Mouse (Mus musculus) forebrain, embryonic 13.5 days (tissue): Measurements from ENCODE around the gene Cdh1. TPM values are rescaled to one million over a fixed set of nuclear protein-coding genes. Genes with fewer than 3 reads are reported as not detected.

Experiments used
- ATAC-seq: fragments of 200-750 bp; cut with Nextera tagmentation; 2 replicates; pipeline ENCODE4 v1.8.0; 2017
- H3K27ac ChIP-seq: fragments of 300-500 bp; sonication (generic); 2 replicates; pipeline ENCODE4 v1.5.1; 2015; ENCODE audit warnings: inconsistent platforms, mild to moderate bottlenecking, moderate library complexity
- H3K27me3 ChIP-seq: fragments of 300-500 bp; sonication (generic); 2 replicates; pipeline ENCODE4 v1.6.1; 2015; ENCODE audit warnings: mild to moderate bottlenecking, inconsistent platforms
- H3K36me3 ChIP-seq: fragments of 300-500 bp; sonication (generic); 2 replicates; pipeline ENCODE4 v1.6.1; 2015; ENCODE audit warnings: mild to moderate bottlenecking, inconsistent platforms; ENCODE audit not compliant: poor library complexity, severe bottlenecking
- H3K4me1 ChIP-seq: fragments of 300-500 bp; sonication (generic); 2 replicates; pipeline ENCODE4 v1.6.1; 2015; ENCODE audit warnings: inconsistent platforms
- H3K4me2 ChIP-seq: fragments of 300-500 bp; sonication (generic); 2 replicates; pipeline ENCODE4 v1.6.1; 2015; ENCODE audit warnings: inconsistent platforms, mild to moderate bottlenecking, moderate library complexity
- H3K4me3 ChIP-seq: fragments of 300-500 bp; sonication (generic); 2 replicates; pipeline ENCODE4 v1.5.1; 2015; ENCODE audit warnings: mild to moderate bottlenecking, inconsistent platforms
- H3K9ac ChIP-seq: fragments of 300-500 bp; sonication (generic); 2 replicates; pipeline ENCODE4 v1.6.1; 2015; ENCODE audit warnings: mild to moderate bottlenecking, inconsistent platforms
- H3K9me3 ChIP-seq: fragments of 300-500 bp; sonication (generic); replicated peaks from 2 replicates; pipeline ENCODE4 v1.6.1; 2016; ENCODE audit warnings: inconsistent platforms
- WGBS: fragments of 180-500 bp; shearing (Covaris S2); methylation state at CpG from one replicate; pipeline ENCODE4 v1.1.7; 2015; 5-methylcytosine and 5-hydroxymethylcytosine counted together
- polyA plus RNA-seq: library from polyadenylated mRNA; unstranded; fragments of >200 nt; fragmentation: Nextera tagmentation; extraction: Ambion mirVana; gene quantifications from 2 replicates; pipeline ENCODE4 v1.2.1, GENCODE M21; 2015

The Cdh1 gene
- polyA plus RNA-seq, 1 experiment from 2014 or later = 0.53 TPM

GRCm38 (mm10) chr8:106617196-106617595, 14.0 kb downstream of the Cdh1 start:
- ATAC-seq = no peak
- no peaks in the 10 kb centered on the region for H3K36me3 ChIP-seq
- H3K4me1 ChIP-seq = peaks cover 6% of the 10 kb centered on the region
- H3K4me2 ChIP-seq = no peak overlapping the region
- H3K27ac ChIP-seq = no peak overlapping the region
- H3K4me3 ChIP-seq = no peak overlapping the region
- H3K9ac ChIP-seq = no peak overlapping the region
- no peaks in the 10 kb centered on the region for H3K9me3 ChIP-seq
- peaks cover 3% of the 10 kb centered on the region; the same call in 1 of the 2 replicates for H3K27me3 ChIP-seq
- 7% methylated on average over 6 of the region's 6 CpGs for WGBS

DNA sequence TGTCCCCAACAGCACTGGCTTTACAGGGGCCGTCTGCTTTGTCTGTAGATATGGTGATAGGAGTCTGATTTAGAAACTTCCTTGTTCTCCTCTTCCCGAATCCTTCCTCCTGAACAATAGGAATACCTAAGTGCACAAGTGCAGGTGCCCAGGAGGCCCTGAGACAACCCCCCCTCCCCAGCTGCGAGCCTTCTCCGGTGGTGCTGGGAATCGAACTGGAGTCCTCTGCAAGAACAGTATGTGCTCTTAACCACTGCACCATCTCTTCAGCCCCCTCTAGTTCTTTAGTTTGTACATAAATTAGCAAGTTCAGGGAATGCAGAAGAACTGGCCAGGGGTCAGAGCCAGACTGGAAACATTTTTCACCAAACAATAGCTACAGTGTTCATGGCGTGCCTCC, 14.7 kb downstream of the Cdh1 start:
- H3K4me1 ChIP-seq = peaks cover 6% of the 10 kb centered on the region
- H3K9me3 ChIP-seq = no peaks in the 10 kb centered on the region
- peaks cover 3% of the 10 kb centered on the region; the same call in 1 of the 2 replicates for H3K27me3 ChIP-seq
- no peak overlapping the region for H3K4me2 ChIP-seq
- H3K27ac ChIP-seq = no peak overlapping the region
- no peak overlapping the region for H3K4me3 ChIP-seq
- WGBS = 67% methylated on average over 6 of the region's 6 CpGs
- no peak overlapping the region for H3K9ac ChIP-seq
- ATAC-seq = no peak
- no peaks in the 10 kb centered on the region for H3K36me3 ChIP-seq

- Histone ChIP-seq H3K27me3 (peaks cover 2% of the 10 kb centered on the region; the same call in 1 of the 2 replicates), H3K36me3 (no peaks in the 10 kb centered on the region), H3K4me3 (no peak overlapping the region), H3K27ac (no peak overlapping the region), H3K9me3 (no peaks in the 10 kb centered on the region), H3K4me2 (no peak overlapping the region), H3K9ac (no peak overlapping the region), H3K4me1 (peaks cover 6% of the 10 kb centered on the region)
- no peak for ATAC-seq
- 54% methylated on average over 6 of the region's 6 CpGs for WGBS
Observed at GRCm38 (mm10) chr8:106618324-106618723, 15.2 kb downstream of the Cdh1 start.

DNA sequence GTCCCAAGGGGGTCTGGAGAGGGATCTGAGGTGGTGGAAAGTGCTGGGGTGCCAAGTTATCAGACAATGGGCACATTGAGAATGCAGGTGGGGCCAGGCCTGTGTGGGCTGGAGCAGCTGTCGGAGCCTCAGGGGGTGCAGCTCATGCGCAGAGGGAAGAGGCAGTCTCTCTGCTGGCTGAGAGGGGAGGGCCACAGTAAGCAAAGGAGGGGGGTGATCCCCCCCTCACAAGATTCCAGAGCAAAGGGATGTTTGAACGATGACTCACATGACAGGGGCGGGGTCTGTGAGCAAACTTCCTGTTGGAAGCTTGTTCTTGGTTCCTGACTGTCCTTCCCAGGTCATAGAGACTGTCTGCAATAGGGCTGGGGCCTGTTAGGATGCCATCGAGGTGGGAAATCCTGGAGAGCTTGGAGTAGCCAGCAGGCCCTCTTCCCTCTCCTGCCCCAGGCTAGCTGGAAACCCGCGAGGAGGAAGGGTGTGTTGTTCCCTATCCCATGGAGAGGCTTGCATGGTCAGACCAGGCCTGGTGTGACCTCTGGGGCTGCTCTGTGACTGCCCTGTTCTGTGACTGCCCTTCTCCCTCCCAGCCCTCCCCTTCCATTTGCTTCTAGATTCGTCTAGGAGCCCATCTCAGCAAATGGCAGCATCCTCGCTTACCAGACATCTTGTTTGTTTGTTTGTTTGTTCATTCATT, 16.5 kb downstream of the Cdh1 start:
- no peak overlapping the region for H3K27ac ChIP-seq
- no peaks in the 10 kb centered on the region for H3K36me3 ChIP-seq
- H3K4me2 ChIP-seq = no peak overlapping the region
- ATAC-seq = no peak
- H3K27me3 ChIP-seq = no peaks in the 10 kb centered on the region
- no peak overlapping the region for H3K9ac ChIP-seq
- WGBS = 57% methylated on average over 9 of the region's 9 CpGs
- no peaks in the 10 kb centered on the region for H3K9me3 ChIP-seq
- peaks cover 6% of the 10 kb centered on the region for H3K4me1 ChIP-seq
- no peak overlapping the region for H3K4me3 ChIP-seq

DNA sequence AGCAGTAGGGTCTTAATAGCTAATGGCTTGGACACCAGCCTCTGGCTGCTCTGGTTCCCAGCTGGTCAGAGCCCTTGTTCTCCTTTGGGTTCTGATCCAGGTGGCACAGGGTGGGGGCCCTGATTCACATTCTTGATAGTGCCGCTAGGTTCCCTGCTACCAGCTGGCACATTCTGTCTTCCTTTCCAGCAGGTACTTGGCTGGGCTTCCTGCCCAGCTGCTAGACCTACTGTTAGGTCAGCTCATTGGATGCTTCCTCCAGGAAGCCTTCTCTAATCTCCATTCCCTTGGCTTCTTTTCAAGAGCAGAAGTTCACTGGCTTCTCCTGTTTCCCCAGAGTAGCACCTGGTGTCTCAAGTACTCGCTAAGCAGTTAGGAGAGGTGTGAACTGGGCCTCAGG, 17.3 kb downstream of the Cdh1 start:
- 77% methylated on average over 2 of the region's 2 CpGs for WGBS
- Histone ChIP-seq H3K9me3 (no peaks in the 10 kb centered on the region), H3K27me3 (no peaks in the 10 kb centered on the region), H3K27ac (no peak overlapping the region), H3K36me3 (no peaks in the 10 kb centered on the region), H3K4me3 (no peak overlapping the region), H3K9ac (no peak overlapping the region), H3K4me1 (peaks cover 6% of the 10 kb centered on the region), H3K4me2 (no peak overlapping the region)
- ATAC-seq = no peak

DNA sequence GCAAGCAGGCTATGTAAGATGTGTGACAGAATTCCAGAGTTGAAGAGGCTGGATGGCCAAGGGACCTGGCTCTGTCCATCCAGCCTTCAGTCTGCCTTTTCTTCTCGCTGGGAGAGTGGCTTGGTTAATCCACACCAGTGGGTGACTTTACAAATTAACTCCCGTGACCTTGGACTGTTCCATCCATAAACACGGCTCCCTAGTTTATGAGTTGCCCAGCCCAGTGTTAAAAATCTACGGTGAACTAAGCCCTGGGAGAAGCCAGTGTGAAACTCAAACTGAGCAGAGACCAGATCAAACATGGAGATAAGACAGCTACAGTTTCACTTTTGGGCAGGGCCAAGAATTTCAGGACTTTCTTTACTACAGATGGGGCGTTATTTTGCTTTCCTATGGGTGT, 19.9 kb downstream of the Cdh1 start:
- 86% methylated on average over 5 of the region's 5 CpGs for WGBS
- Histone ChIP-seq H3K36me3 (no peaks in the 10 kb centered on the region), H3K4me3 (no peak overlapping the region), H3K9ac (no peak overlapping the region), H3K27me3 (no peaks in the 10 kb centered on the region), H3K4me2 (no peak overlapping the region), H3K9me3 (no peaks in the 10 kb centered on the region), H3K4me1 (peaks cover 6% of the 10 kb centered on the region), H3K27ac (no peak overlapping the region)
- ATAC-seq = no peak

GRCm38 (mm10) chr8:106623451-106623850, 20.3 kb downstream of the Cdh1 start:
- no peak overlapping the region for H3K4me3 ChIP-seq
- H3K27me3 ChIP-seq = no peaks in the 10 kb centered on the region
- no peak overlapping the region for H3K27ac ChIP-seq
- no peak overlapping the region for H3K4me2 ChIP-seq
- WGBS = 95% methylated on average over 3 of the region's 3 CpGs
- ATAC-seq = no peak
- H3K4me1 ChIP-seq = peaks cover 6% of the 10 kb centered on the region
- no peak overlapping the region for H3K9ac ChIP-seq
- H3K9me3 ChIP-seq = no peaks in the 10 kb centered on the region
- no peaks in the 10 kb centered on the region for H3K36me3 ChIP-seq

DNA sequence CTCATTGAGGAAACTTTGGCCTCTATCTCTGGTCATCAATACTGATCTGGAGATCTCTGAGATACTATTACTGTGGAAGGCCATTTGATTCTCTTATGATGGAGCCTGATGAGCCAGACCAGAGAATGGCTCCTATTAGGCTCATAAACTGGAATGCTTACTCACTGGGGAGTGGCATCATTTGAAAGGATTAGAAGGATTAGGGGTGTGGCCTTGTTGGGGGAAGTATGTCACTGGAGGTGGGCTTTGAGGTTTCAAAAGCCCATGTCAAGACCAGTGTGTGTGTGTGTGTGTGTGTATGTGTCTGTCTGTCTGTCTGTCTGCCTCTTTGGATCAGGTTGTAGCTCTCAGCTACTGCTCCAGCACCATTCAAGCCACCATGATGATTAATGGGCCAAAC, 20.8 kb downstream of the Cdh1 start:
- H3K4me3 ChIP-seq = no peak overlapping the region
- H3K4me2 ChIP-seq = no peak overlapping the region
- no peak overlapping the region for H3K9ac ChIP-seq
- no peak overlapping the region for H3K27ac ChIP-seq
- H3K27me3 ChIP-seq = no peaks in the 10 kb centered on the region
- no peaks in the 10 kb centered on the region for H3K36me3 ChIP-seq
- no peak for ATAC-seq
- H3K4me1 ChIP-seq = peaks cover 6% of the 10 kb centered on the region
- H3K9me3 ChIP-seq = no peaks in the 10 kb centered on the region

DNA sequence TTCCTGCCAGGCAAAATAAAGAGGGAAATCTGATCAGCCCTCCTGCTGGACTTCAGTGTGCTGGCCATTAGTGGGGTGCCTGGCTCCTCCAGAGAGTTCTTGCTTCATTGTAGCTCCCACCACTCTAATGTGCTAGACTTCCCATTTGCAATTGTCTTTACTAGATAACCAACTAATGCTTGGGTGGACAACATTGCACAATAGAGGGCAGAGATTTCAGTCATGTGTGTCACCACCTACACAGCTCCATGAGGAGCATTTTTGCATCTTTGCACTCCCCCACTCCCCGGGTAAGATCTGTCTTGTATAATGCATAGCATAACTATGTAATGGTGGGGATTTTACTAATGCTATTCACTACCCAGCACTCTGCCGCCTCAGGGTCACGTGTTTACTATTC, 21.6 kb downstream of the Cdh1 start:
- no peak overlapping the region for H3K27ac ChIP-seq
- peaks cover 1% of the 10 kb centered on the region; the same call in 1 of the 2 replicates for H3K4me1 ChIP-seq
- WGBS = 88% methylated on average over 3 of the region's 3 CpGs
- no peaks in the 10 kb centered on the region for H3K27me3 ChIP-seq
- no peak overlapping the region for H3K9ac ChIP-seq
- H3K4me3 ChIP-seq = no peak overlapping the region
- no peak overlapping the region for H3K4me2 ChIP-seq
- no peak for ATAC-seq
- no peaks in the 10 kb centered on the region for H3K9me3 ChIP-seq
- no peaks in the 10 kb centered on the region for H3K36me3 ChIP-seq

- no peaks in the 10 kb centered on the region for H3K27me3 ChIP-seq
- no peak overlapping the region for H3K4me3 ChIP-seq
- no peaks in the 10 kb centered on the region for H3K36me3 ChIP-seq
- WGBS = 69% methylated on average over 9 of the region's 9 CpGs
- no peaks in the 10 kb centered on the region for H3K9me3 ChIP-seq
- H3K4me1 ChIP-seq = no peaks in the 10 kb centered on the region
- no peak overlapping the region for H3K27ac ChIP-seq
- H3K4me2 ChIP-seq = no peak overlapping the region
- no peak overlapping the region for H3K9ac ChIP-seq
- no peak for ATAC-seq
Observed at GRCm38 (mm10) chr8:106626096-106626865, 23.1 kb downstream of the Cdh1 start.

- WGBS = 84% methylated on average over 11 of the region's 11 CpGs
- no peak for ATAC-seq
- H3K36me3 ChIP-seq = no peaks in the 10 kb centered on the region
- H3K4me2 ChIP-seq = no peak overlapping the region
- peaks cover 10% of the 10 kb centered on the region; the same call in 1 of the 2 replicates for H3K4me1 ChIP-seq
- no peak overlapping the region for H3K4me3 ChIP-seq
- no peak overlapping the region for H3K27ac ChIP-seq
- no peaks in the 10 kb centered on the region for H3K9me3 ChIP-seq
- H3K27me3 ChIP-seq = no peaks in the 10 kb centered on the region
- no peak overlapping the region for H3K9ac ChIP-seq
Observed at GRCm38 (mm10) chr8:106628291-106628964, 25.3 kb downstream of the Cdh1 start.

DNA sequence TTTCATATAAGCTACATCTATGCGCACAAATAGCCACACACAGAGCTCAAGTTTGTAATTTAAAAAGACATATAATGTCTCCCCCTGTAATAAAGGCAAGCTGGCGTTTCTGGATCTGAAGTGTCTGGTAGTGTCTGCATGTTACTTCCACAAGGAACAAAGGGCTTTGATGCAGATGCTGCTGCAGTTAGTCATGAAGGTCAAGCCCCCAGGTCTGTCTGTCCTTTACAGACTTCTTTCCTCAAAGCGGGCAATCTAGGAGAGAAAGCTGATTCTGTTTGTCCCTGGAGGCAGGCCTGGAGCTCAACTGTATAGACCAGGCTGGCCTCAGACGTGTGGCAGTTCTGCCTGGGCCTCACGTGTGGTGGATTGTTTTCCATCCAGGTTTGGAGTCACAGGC, 26.3 kb downstream of the Cdh1 start:
- Histone ChIP-seq H3K9me3 (no peaks in the 10 kb centered on the region), H3K27ac (no peak overlapping the region), H3K36me3 (no peaks in the 10 kb centered on the region), H3K4me2 (no peak overlapping the region), H3K4me1 (peaks cover 10% of the 10 kb centered on the region; the same call in 1 of the 2 replicates), H3K4me3 (no peak overlapping the region), H3K9ac (no peak overlapping the region), H3K27me3 (no peaks in the 10 kb centered on the region)
- ATAC-seq = no peak
- WGBS = 83% methylated on average over 5 of the region's 5 CpGs
